Mouse (Mus musculus) ES-Bruce4 (cell line): ENCODE measurements around the gene Cyp2c69.
"Not testable (repeated sequence)": the region's sequence is repeated elsewhere in the genome, so short reads cannot be mapped to it uniquely, and the experiment has no call there.

Experiments
- CTCF ChIP-seq: IDR thresholded peaks from one replicate; pipeline ENCODE4 v1.8.1; 2011; ENCODE audit warnings: low read depth, low read length
- POLR2A ChIP-seq: IDR thresholded peaks from one replicate; pipeline ENCODE4 v1.8.1; 2011; ENCODE audit warnings: low read length; ENCODE audit not compliant: insufficient read depth

DNA sequence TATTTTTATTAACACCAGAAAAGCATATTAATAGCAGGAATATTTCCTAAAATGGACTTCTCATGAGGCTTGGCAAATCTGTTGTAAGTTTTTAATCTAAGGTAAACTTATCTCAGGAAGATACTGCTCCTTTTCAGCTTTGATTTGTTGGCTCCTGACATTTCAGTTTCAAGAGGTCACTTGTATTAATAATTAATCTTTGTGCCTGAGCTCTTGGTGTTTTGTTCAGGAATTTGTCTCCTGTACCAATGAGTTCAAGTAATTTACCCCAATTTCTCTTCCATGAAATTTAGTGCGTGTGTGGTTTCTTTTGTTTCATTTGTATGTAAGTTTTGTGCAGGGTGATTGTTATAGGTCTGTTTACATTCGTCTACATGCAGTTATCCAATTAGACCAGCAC, 65.7 kb downstream of the Cyp2c69 start:
- not testable (repeated sequence) for TF ChIP-seq POLR2A, CTCF
